Mouse (Mus musculus) bone marrow, adult 2 months (tissue): ENCODE data around the gene C130050O18Rik. TPM values are rescaled to one million over a fixed set of nuclear protein-coding genes. Genes with fewer than 3 reads are reported as not detected.

Source experiments
- H3K27ac ChIP-seq: fragments of 200-500 bp; 2 replicates; pipeline ENCODE4 v1.5.1; 2012; ENCODE audit warnings: low read depth, mild to moderate bottlenecking, control low read depth, inconsistent platforms, low read length; ENCODE audit not compliant: control insufficient read depth, poor library complexity, insufficient read depth
- H3K4me1 ChIP-seq: fragments of 200-500 bp; 2 replicates; pipeline ENCODE4 v1.6.1; 2011; ENCODE audit warnings: low read length; ENCODE audit not compliant: control insufficient read depth, insufficient read depth
- H3K4me3 ChIP-seq: fragments of 200-500 bp; replicated peaks from 2 replicates; pipeline ENCODE3; 2011; ENCODE audit warnings: mild to moderate bottlenecking, low read depth, low read length, control low read depth; ENCODE audit not compliant: control insufficient read depth
- CTCF ChIP-seq: fragments of 200-500 bp; IDR thresholded peaks from 2 replicates; pipeline ENCODE4 v1.5.1; 2011; ENCODE audit warnings: low read length, control low read depth; ENCODE audit not compliant: control insufficient read depth, insufficient read depth
- POLR2A ChIP-seq: fragments of 200-500 bp; IDR thresholded peaks from 2 replicates; pipeline ENCODE4 v1.6.1; 2011; ENCODE audit warnings: low read depth, mild to moderate bottlenecking, control low read depth, low read length, borderline replicate concordance; ENCODE audit not compliant: control insufficient read depth
- whole genome bisulfite sequencing: fragments of 180-500 bp; shearing (Covaris S2); methylation state at CpG from one replicate; pipeline ENCODE4 v1.1.7; 2018; 5-methylcytosine and 5-hydroxymethylcytosine counted together
- polyA plus RNA-seq: library from polyadenylated mRNA; stranded (reverse); fragments of >200 nt; gene quantifications from 2 replicates; pipeline ENCODE4 v1.2.4, GENCODE M21; 2011; ENCODE audit warnings: low replicate concordance; ENCODE audit not compliant: missing spikeins, insufficient read depth, insufficient read length

Gene C130050O18Rik
- polyA plus RNA-seq, 1 experiment = 4.0 TPM

DNA sequence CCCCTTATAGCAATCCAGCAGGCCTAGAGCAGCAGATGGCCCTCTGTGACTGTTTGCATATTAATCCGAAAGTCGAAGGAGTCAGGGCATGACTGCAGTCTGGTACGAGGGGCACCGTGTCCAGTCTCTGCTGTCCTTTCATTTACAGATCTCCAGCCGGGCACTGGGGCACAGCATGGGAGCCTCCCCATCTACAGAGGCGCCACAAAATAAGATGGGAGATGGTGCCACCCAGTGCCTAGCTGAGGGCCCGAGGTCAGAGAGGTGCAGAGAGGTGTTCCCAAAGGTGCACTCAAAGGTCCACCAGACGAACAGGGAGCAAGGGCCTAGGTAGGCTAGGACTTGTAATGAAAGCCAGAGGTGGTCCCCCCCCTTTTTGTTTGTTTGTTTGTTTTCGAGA is 21.8 kb upstream of the C130050O18Rik start:
- no peak for TF ChIP-seq POLR2A
- TF ChIP-seq CTCF = no peak
- H3K27ac ChIP-seq = peak overlapping the region; percentile 95
- peaks cover 15% of the 10 kb centered on the region for H3K4me1 ChIP-seq
- peak overlapping the region; percentile 18 for H3K4me3 ChIP-seq
- WGBS = 41% methylated on average over 9 of the region's 9 CpGs

DNA sequence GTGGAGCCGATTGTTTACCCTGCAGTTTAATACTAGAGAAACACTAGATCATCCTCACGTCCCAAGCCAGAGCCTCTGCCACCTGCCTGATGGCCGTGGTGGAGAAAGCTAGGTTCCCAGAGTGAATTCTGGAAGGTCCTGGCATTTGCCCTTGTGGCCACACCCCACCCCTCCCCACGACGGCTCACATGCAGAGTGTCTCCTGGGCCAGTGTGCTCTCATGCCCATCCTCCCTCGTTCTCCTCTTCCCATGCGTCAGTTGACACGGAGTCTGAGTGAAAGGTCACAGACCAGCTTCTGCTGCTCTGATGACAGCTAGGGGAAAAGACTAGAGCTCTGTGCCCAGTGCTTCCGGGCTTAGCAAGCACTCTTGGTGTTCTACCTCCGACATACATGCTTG is 20.5 kb upstream of the C130050O18Rik start:
- peaks cover 17% of the 10 kb centered on the region for H3K4me1 ChIP-seq
- no peak for TF ChIP-seq CTCF
- TF ChIP-seq POLR2A = no peak
- no peak overlapping the region for H3K4me3 ChIP-seq
- peak overlapping the region; percentile 6; the same call in 1 of the 2 replicates for H3K27ac ChIP-seq
- 80% methylated on average over 10 of the region's 10 CpGs for WGBS

DNA sequence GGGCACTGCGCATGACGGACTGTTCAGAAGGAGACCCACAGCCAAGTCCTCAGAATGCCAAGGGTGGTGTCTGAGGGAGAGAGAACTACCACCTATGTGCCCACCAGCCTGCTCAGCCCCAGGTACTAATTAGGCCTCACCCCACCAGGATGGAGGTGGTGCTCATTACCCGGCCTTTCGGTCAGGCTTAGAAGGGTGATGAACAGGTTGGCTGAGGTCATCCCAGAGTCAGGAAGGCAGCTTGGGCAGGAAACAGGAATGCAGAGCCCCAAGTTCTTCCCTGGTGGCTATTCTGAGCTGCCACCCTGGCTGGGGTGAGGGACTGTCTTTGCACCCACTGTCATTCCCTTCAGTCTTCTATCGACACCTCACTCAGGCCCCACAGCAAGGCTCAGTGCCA is 19.0 kb upstream of the C130050O18Rik start:
- Histone ChIP-seq H3K27ac (0 out of 2 replicates have a peak overlapping the region, but pooled peaks have one; percentile 3), H3K4me1 (peaks cover 17% of the 10 kb centered on the region), H3K4me3 (no peak overlapping the region)
- TF ChIP-seq CTCF (no peak), POLR2A (no peak)
- WGBS = 93% methylated on average over 5 of the region's 5 CpGs

DNA sequence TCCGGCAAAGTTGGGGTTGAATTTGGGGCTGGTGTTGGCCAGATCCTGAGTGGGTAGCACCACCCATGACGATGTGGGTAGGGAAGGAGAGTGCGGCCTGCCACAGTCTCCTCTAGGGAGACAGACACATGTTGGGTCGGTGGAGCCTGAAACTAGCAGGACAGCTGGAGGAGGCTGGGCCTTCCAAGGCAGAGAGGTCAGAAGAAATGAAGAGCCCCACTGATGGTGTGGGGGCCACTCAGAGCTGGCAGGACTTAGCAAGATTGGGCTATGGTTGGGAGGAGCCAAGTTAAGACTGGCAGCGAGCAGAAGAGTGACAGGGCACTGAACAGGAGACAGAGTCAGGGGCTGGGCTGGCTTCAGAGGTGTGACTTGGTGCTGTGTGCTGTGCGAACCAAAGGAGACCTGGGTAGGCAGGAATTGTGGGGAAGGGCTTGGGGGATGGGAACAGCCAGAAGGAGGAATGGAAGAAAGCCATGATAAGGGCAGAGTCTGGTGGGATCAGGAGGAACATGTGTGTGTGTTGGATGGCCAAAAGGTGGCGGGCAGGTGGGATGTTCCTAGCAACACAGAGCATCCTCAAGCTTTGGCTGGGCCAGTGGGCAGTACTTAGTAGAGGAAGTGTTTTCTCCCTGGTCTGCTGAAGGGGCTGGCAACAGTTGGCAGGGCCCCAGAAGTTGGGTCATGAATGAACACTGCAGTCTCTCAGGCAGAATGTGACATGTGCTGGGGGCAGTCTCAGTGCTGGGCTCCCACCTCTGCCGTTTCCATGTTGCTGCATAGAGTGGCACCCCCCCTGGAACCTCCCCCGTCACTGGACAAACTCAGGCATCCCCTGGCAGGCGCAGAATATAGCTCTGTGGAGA is 17.5 kb upstream of the C130050O18Rik start:
- Histone ChIP-seq H3K4me1 (peaks cover 17% of the 10 kb centered on the region), H3K4me3 (no peak overlapping the region), H3K27ac (peak overlapping the region; percentile 89)
- 68% methylated on average over 10 of the region's 10 CpGs for WGBS
- no peak for TF ChIP-seq CTCF
- TF ChIP-seq POLR2A = no peak

DNA sequence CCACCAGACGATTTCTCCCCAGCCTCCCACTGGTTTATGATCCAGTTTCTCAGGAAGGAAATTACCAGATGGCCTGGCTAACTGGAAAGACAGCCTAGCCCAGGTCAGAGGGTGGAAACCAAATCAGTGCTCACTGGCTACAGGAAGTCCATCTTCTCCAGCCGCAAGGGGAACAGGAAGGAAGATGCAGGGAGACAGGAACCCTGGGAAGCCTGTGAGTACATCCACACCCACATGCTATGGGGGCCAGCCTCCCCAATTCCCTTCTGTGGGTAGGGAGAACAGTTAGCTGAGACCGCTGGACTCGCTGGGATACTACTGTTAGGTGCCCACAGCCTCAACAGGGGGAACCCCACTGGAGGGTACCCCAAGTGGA is 16.9 kb upstream of the C130050O18Rik start:
- peak overlapping the region; percentile 89 for H3K27ac ChIP-seq
- TF ChIP-seq CTCF = no peak
- 46% methylated on average over 4 of the region's 4 CpGs for WGBS
- H3K4me1 ChIP-seq = peaks cover 11% of the 10 kb centered on the region
- no peak overlapping the region for H3K4me3 ChIP-seq

DNA sequence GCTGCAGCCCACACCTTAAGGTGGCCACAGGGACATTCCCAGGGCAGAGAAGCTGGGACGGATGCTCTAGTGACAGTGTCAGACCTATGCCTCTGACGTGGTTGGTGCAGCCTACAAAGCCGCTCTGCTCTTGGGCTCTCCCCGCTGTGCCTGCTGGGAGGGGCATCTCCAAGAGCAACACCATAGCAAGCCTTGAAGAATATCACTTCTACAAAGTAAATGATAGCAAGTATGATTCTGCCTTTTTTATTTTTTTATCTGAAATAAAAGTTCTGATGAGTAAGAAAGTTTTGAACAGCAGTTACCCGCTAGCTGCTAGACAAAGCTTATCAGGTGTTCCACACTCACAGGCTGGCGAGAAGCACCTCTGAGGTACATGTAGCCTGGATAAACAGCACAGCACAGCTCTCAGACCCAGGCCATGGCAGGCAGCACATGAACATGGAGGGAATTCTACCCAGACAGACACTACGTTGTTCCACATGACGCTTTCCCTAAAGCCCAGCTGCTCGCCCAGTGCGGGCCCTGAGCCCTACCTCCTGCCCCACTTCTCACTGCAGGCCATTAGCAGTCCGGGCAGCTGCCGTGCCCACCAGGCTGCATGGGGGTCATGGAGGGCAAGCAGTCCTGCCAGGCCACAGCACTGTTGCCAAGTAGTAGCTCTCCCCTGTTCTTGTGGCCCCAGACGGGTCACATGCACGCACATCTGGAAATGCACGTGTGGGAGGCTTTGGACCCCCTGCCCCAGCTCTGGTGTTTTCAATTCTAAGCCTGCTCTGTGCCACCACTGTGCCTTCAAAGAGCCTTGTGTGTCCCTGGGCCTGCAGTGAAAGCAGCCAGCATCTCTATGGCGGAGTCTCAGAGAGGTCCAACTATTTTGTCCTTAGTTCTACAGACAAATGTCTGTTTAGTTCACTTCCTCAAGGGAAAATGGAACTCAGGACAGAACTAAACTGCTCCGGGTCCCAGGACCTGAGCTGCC is 16.1 kb upstream of the C130050O18Rik start:
- Histone ChIP-seq H3K27ac (peak overlapping the region; percentile 99), H3K4me3 (peak overlapping the region; percentile 6), H3K4me1 (peaks cover 11% of the 10 kb centered on the region)
- 63% methylated on average over 17 of the region's 17 CpGs for WGBS
- TF ChIP-seq POLR2A (peak; percentile 12), CTCF (no peak)

DNA sequence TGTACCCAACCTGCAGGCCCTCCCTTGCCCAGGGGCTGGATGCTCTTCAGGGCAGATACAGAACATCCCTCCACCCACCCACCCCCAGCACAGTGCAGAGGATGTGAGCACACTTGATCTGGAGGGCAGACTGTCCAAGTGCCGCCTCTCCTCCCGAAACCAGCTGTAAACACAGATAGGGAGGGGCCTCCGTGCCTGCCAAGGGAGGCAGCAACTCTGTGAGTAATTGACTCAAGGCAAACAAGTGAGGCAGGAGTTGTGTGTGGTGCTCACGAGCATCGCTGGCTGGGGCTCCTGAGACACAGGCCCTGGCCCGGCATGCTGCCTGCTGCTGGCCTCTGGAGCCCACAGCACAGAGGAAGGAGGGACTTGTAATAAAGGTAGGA is 15.4 kb upstream of the C130050O18Rik start:
- TF ChIP-seq POLR2A = peak; percentile 89
- TF ChIP-seq CTCF = no peak

DNA sequence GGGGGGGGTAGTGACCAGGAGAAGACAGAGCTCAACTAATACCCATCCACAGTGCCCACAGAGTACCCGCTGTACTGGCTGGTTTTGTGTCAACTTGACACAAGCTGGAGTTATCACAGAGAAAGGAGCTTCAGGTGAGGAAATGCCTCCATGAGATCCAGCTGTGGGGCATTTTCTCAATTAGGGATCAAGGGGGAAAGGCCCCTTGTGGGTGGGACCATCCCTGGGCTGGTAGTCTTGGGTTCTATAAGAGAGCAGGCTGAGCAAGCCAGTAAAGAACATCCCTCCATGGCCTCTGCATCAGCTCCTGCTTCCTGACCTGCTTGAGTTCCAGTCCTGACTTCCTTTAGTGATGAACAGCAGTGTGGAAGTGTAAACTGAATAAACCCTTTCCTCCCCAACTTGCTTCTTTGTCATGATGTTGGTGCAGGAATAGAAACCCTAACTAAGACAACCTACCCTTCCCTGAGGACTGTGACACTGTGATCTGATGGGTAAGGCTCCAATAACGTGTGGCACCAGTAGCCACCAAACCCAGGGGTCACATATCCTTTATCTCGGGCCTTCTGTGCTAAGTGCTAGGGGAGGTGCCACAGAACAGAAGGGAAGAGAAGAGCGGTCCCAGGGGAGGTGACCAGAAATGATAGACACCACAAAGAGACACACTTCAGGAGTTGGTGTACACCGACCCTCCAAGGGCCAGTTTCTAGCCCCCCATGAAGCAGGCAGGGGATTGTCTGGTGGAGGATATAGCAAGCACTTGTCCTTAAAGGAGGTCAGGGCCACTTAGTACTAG is 14.6 kb upstream of the C130050O18Rik start:
- Histone ChIP-seq H3K4me1 (peaks cover 11% of the 10 kb centered on the region), H3K27ac (peak overlapping the region; percentile 99), H3K4me3 (peak overlapping the region; percentile 70)
- 58% methylated on average over 5 of the region's 5 CpGs for WGBS

More for the DNA sequence above, 15.4 kb upstream of the C130050O18Rik start:
- Histone ChIP-seq H3K4me3 (peak overlapping the region; percentile 62), H3K4me1 (peaks cover 11% of the 10 kb centered on the region), H3K27ac (peak overlapping the region; percentile 99)
- WGBS = 50% methylated on average over 6 of the region's 6 CpGs
